Mouse (Mus musculus): ENCODE data around the gene Kif13a. TPM values are rescaled to one million over a fixed set of nuclear protein-coding genes. Genes with fewer than 3 reads are reported as not detected.
A peak's percentile ranks its signal among the peaks of the same experiment; 100 is the strongest.

The Kif13a gene
- polyA plus RNA-seq, 1 experiment from 2014 or later, result 17.9 TPM

DNA sequence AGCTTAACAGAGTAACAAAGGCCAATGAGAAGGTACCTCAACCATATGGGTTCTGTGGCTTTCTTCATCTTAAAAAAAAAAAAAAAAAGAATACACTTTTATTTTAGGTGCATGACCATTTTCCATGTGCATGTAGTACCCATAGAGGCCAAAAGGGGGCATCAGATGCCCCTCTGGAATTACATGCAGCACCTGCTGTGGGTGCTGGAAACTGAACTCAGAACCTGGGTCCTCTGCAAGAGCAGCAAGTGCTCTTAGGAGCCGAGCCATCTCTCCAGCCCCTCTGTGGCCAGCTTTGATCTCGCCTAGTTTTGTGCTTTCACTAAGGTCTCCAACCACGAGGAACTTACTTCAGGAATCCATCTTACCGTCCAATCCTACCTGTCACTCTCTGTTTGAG is 77.2 kb downstream of the Kif13a start:
- Histone ChIP-seq H3K9me3 (no peaks in the 10 kb centered on the region), H3K4me1 (no peaks in the 10 kb centered on the region), H3K27ac (no peak overlapping the region), H3K4me2 (no peak overlapping the region), H3K27me3 (replicated peaks) (no peaks in the 10 kb centered on the region), H3K36me3 (no peaks in the 10 kb centered on the region), H3K4me3 (replicated peaks) (no peak overlapping the region), H3K9ac (no peak overlapping the region)
- WGBS, result 94% methylated on average over 4 of the region's 4 CpGs
- ATAC-seq (ENCODE audit: insufficient read depth, low FRiP score, low read depth), result no peak

DNA sequence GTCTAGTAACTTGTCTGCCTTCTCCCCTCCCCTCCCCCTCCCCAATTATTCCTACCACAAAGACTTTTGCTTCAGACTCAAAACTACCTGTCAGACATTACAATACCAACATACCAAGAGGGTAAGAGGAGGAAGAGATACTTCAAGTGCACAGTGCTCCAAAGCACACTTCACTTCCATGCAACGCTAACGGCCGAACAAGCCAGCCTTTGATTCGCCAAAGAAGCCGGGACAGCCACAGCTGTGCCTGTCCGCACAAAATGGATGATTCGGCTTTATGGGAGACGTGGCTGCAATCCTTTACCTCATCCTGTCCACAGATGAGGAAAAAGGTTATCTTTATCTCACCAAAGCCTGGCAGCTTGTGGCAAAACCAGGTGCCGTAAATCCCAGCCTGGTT is 84.2 kb downstream of the Kif13a start:
- H3K27ac ChIP-seq, result no peak overlapping the region
- 68% methylated on average over 9 of the region's 9 CpGs for WGBS
- no peak for ATAC-seq (ENCODE audit: insufficient read depth, low FRiP score, low read depth)
- no peak overlapping the region for H3K4me2 ChIP-seq
- H3K9ac ChIP-seq, result no peak overlapping the region
- H3K9me3 ChIP-seq, result no peaks in the 10 kb centered on the region
- H3K36me3 ChIP-seq, result no peaks in the 10 kb centered on the region
- H3K4me1 ChIP-seq, result no peaks in the 10 kb centered on the region
- no peaks in the 10 kb centered on the region for H3K27me3 ChIP-seq (replicated peaks)
- no peak overlapping the region for H3K4me3 ChIP-seq (replicated peaks)

- H3K4me3 ChIP-seq (replicated peaks), result no peak overlapping the region
- H3K4me1 ChIP-seq, result no peaks in the 10 kb centered on the region
- no peaks in the 10 kb centered on the region for H3K9me3 ChIP-seq
- H3K9ac ChIP-seq, result no peak overlapping the region
- H3K36me3 ChIP-seq, result no peaks in the 10 kb centered on the region
- H3K27ac ChIP-seq, result no peak overlapping the region
- no peak overlapping the region for H3K4me2 ChIP-seq
- no peak for ATAC-seq (ENCODE audit: insufficient read depth, low FRiP score, low read depth)
- no peaks in the 10 kb centered on the region for H3K27me3 ChIP-seq (replicated peaks)
- whole genome bisulfite sequencing, result 79% methylated on average over 12 of the region's 12 CpGs
Observed at GRCm38 (mm10) chr13:46844561-46845235, 85.0 kb downstream of the Kif13a start.

DNA sequence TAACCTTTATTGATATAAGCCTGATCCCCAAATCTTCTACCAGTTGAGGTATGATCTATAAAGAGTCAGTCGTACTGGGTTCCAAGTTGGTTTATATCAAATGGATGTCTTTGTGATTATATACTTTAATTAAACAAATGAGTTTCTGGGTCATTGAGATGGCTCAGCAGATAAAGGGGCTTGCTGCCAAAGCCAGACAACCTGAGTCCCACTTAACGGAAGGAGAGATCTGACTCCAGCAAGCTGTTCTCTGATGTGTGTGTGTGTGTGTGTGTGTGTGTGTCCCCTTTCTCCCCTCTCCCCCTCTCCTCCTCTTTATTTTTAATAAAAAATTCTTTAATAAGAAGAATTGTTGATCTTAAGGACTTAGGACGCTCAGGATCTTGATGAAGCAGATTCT is 86.0 kb downstream of the Kif13a start:
- no peak overlapping the region for H3K9ac ChIP-seq
- 69% methylated on average over 3 of the region's 3 CpGs for WGBS
- no peaks in the 10 kb centered on the region for H3K9me3 ChIP-seq
- no peaks in the 10 kb centered on the region for H3K4me1 ChIP-seq
- no peak overlapping the region for H3K27ac ChIP-seq
- H3K36me3 ChIP-seq, result no peaks in the 10 kb centered on the region
- no peak overlapping the region for H3K4me2 ChIP-seq
- no peak for ATAC-seq (ENCODE audit: insufficient read depth, low FRiP score, low read depth)
- no peaks in the 10 kb centered on the region for H3K27me3 ChIP-seq (replicated peaks)
- H3K4me3 ChIP-seq (replicated peaks), result no peak overlapping the region

GRCm38 (mm10) chr13:46842185-46842584 is 87.5 kb downstream of the Kif13a start:
- WGBS, result 76% methylated on average over 8 of the region's 8 CpGs
- Histone ChIP-seq H3K27me3 (replicated peaks) (no peaks in the 10 kb centered on the region), H3K9ac (no peak overlapping the region), H3K9me3 (no peaks in the 10 kb centered on the region), H3K27ac (peak overlapping the region; percentile 68; the same call in 1 of the 2 replicates), H3K4me3 (replicated peaks) (no peak overlapping the region), H3K4me1 (no peaks in the 10 kb centered on the region), H3K36me3 (no peaks in the 10 kb centered on the region), H3K4me2 (no peak overlapping the region)
- no peak for ATAC-seq (ENCODE audit: insufficient read depth, low FRiP score, low read depth)

- Histone ChIP-seq H3K27me3 (replicated peaks) (no peaks in the 10 kb centered on the region), H3K9me3 (no peaks in the 10 kb centered on the region), H3K4me2 (no peak overlapping the region), H3K4me1 (no peaks in the 10 kb centered on the region), H3K4me3 (replicated peaks) (no peak overlapping the region), H3K9ac (no peak overlapping the region), H3K27ac (peak overlapping the region; percentile 68), H3K36me3 (no peaks in the 10 kb centered on the region)
- ATAC-seq (ENCODE audit: insufficient read depth, low FRiP score, low read depth), result no peak
- 77% methylated on average over 3 of the region's 3 CpGs for WGBS
Observed at GRCm38 (mm10) chr13:46841668-46842067, 88.0 kb downstream of the Kif13a start.

GRCm38 (mm10) chr13:46840676-46841075 is 89.0 kb downstream of the Kif13a start:
- 81% methylated on average over 13 of the region's 13 CpGs for WGBS
- ATAC-seq (ENCODE audit: insufficient read depth, low FRiP score, low read depth), result no peak
- H3K27ac ChIP-seq, result no peak overlapping the region

DNA sequence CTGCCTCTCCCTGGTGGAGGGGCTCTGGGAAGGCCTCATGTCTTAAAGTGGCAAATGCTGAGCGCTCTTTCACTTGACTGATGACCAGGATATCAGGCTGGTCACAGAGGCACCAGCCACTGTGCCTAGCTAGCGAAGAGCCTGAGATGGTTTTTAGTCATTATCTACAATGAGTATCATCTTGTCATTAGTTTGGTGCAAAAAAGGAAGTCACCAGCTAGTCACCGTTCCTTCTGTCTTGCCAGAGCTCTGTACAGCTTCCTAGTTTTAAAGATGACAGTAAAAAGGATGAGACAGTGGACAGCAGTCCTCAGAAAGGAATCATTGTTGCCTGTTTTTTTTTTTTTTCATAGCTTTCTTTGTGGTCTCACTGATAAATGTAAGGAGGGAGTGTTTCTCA is 90.4 kb downstream of the Kif13a start:
- H3K4me2 ChIP-seq, result no peak overlapping the region
- no peak for ATAC-seq (ENCODE audit: insufficient read depth, low FRiP score, low read depth)
- H3K9ac ChIP-seq, result no peak overlapping the region
- no peak overlapping the region for H3K27ac ChIP-seq
- H3K4me3 ChIP-seq (replicated peaks), result no peak overlapping the region
- no peaks in the 10 kb centered on the region for H3K9me3 ChIP-seq
- no peaks in the 10 kb centered on the region for H3K4me1 ChIP-seq
- WGBS, result 88% methylated on average over 3 of the region's 3 CpGs
- no peaks in the 10 kb centered on the region for H3K36me3 ChIP-seq
- H3K27me3 ChIP-seq (replicated peaks), result no peaks in the 10 kb centered on the region

More at GRCm38 (mm10) chr13:46840676-46841075, 89.0 kb downstream of the Kif13a start:
- H3K36me3 ChIP-seq, result no peaks in the 10 kb centered on the region
- H3K9me3 ChIP-seq, result no peaks in the 10 kb centered on the region
- no peaks in the 10 kb centered on the region for H3K4me1 ChIP-seq
- H3K9ac ChIP-seq, result no peak overlapping the region
- H3K4me2 ChIP-seq, result no peak overlapping the region
- no peaks in the 10 kb centered on the region for H3K27me3 ChIP-seq (replicated peaks)
- no peak overlapping the region for H3K4me3 ChIP-seq (replicated peaks)

DNA sequence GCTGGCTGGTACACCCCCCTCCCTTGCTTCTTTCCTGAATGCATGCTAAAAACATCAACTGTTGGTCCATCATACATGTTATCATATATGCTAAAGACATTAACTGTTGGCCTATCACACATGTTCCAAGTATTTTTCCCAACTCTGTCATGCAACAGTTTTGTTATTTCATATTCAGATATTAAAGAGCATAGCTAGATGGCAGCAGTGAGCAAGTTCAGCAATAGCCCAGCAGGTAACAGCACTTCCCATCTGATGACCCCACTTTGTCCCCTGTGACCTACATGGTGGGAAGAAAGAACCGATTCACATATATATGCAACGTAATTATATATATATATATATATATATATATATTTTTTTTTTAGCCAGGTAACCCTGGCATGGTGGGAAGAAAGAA is 91.1 kb downstream of the Kif13a start:
- ATAC-seq (ENCODE audit: insufficient read depth, low FRiP score, low read depth), result no peak
- Histone ChIP-seq H3K27me3 (replicated peaks) (no peaks in the 10 kb centered on the region), H3K9ac (no peak overlapping the region), H3K4me2 (no peak overlapping the region), H3K4me3 (replicated peaks) (no peak overlapping the region), H3K9me3 (no peaks in the 10 kb centered on the region), H3K36me3 (no peaks in the 10 kb centered on the region), H3K27ac (no peak overlapping the region), H3K4me1 (no peaks in the 10 kb centered on the region)
- WGBS, result 45% methylated on average over 2 of the region's 2 CpGs

- Histone ChIP-seq H3K4me2 (no peak overlapping the region), H3K9me3 (no peaks in the 10 kb centered on the region), H3K4me3 (replicated peaks) (no peak overlapping the region), H3K36me3 (peaks cover 10% of the 10 kb centered on the region), H3K9ac (no peak overlapping the region), H3K27ac (no peak overlapping the region), H3K27me3 (replicated peaks) (no peaks in the 10 kb centered on the region), H3K4me1 (no peaks in the 10 kb centered on the region)
- WGBS, result 85% methylated on average over 11 of the region's 11 CpGs
- no peak for ATAC-seq (ENCODE audit: insufficient read depth, low FRiP score, low read depth)
Observed at GRCm38 (mm10) chr13:46835351-46835750, 94.3 kb downstream of the Kif13a start.

DNA sequence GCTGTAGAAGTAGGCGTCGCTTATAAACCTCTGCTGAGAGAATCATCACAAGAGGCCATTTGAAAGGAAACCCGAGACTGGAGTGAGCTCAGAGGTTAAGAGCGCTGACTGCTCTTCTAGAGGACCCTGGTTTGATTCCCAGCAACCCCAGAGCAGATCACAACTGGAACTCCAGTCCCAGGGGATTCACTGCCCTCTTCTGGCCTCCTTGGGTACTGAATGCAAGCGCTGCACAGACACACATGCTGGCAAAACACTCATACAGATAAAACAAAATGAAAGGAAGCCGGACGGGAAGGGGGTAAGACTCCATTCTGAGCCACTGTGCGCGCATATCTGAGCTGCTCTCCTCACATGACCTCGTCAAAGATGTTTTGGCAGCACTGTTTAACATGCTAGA is 94.9 kb downstream of the Kif13a start:
- Histone ChIP-seq H3K36me3 (peaks cover 14% of the 10 kb centered on the region), H3K9me3 (no peaks in the 10 kb centered on the region), H3K4me3 (replicated peaks) (no peak overlapping the region), H3K27ac (no peak overlapping the region), H3K27me3 (replicated peaks) (no peaks in the 10 kb centered on the region), H3K9ac (no peak overlapping the region), H3K4me1 (no peaks in the 10 kb centered on the region), H3K4me2 (no peak overlapping the region)
- WGBS, result 89% methylated on average over 10 of the region's 10 CpGs
- ATAC-seq (ENCODE audit: insufficient read depth, low FRiP score, low read depth), result no peak

DNA sequence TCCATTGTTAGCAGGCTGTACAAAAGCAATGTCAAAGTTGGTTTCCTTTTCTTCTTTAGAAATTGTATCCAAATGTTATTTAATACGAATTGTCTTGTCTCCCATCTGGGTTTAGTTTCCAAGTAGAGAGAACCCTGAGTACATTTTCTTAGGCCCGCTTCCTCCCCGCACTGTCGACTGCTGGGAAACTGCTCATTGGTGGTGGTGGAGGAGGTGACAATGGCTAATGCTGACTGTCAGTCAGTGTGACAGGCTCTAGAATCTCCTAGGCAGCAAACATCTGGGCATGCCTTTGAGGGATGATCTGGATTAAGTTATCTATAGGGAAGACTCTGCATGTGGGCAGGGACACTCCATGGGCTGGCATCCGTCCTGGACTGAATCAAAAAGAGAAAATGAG is 96.1 kb downstream of the Kif13a start:
- Histone ChIP-seq H3K9ac (no peak overlapping the region), H3K9me3 (no peaks in the 10 kb centered on the region), H3K4me3 (replicated peaks) (no peak overlapping the region), H3K27me3 (replicated peaks) (no peaks in the 10 kb centered on the region), H3K4me2 (no peak overlapping the region), H3K4me1 (no peaks in the 10 kb centered on the region), H3K27ac (no peak overlapping the region), H3K36me3 (peaks cover 17% of the 10 kb centered on the region)
- 85% methylated on average over 5 of the region's 5 CpGs for WGBS
- no peak for ATAC-seq (ENCODE audit: insufficient read depth, low FRiP score, low read depth)

GRCm38 (mm10) chr13:46832956-46833355 is 96.7 kb downstream of the Kif13a start:
- no peak for ATAC-seq (ENCODE audit: insufficient read depth, low FRiP score, low read depth)
- Histone ChIP-seq H3K27me3 (replicated peaks) (no peaks in the 10 kb centered on the region), H3K9me3 (no peaks in the 10 kb centered on the region), H3K36me3 (peaks cover 19% of the 10 kb centered on the region), H3K4me1 (no peaks in the 10 kb centered on the region), H3K4me3 (replicated peaks) (no peak overlapping the region), H3K9ac (no peak overlapping the region), H3K27ac (no peak overlapping the region), H3K4me2 (no peak overlapping the region)
- 67% methylated on average over 3 of the region's 3 CpGs for WGBS

All from stomach, embryonic 15.5 days (tissue).